ENCODE assay signal across 18 mouse cellular contexts in the genomic region with DNA sequence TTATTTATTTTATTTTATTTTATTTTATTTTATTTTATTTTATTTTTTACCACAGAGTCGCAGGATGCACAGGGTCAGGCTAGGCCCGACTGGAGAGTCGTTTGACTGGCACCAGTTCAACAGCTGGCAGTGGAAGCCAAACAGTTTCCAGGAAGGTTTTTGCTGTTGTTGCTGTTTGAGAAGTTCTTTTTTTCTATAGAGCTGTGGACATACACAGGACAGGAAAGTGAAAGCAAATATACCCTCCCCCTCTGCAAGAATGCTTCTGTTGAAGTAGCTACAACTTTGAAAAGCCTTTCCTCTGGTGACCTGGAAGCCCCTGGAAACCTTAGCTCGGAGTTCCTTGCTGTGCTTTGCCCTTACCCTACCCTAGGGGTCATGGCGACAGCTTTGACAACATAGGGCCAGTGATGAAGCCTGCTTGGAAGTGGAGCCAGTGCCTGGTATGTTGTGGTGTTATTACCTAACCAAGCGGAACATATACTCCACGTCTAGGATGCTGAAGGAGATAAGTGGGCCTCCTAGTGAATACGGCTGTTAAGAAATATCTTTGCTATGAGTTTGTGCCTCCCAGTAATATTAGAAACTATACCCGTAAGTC. TPM values are rescaled to one million over a fixed set of nuclear protein-coding genes. Genes with fewer than 3 reads are reported as not detected.
DNase-seq lines count a peak whose midpoint lies in the region; ATAC-seq lines count a peak whose summit lies in the region.
"Had no signal": no experiment of that assay in that cellular context is flagged by ENCODE, and none has a peak within 500 bp of the region (broad histone marks: within the 10 kb centered on the region; RNA-seq: fewer than 3 reads in every experiment).

No protein-coding gene starts in this region.

- no peak overlapping the region for H3K4me2 ChIP-seq in kidney, embryonic 15.5 days
- no peak overlapping the region for H3K4me2 ChIP-seq in midbrain, embryonic 11.5 days
- H3K4me2 ChIP-seq in midbrain, embryonic 16.5 days (ENCODE audit: low read length): no peak overlapping the region
- H3K4me2 ChIP-seq in stomach, embryonic 15.5 days: no peak overlapping the region
- H3K4me2 ChIP-seq: forebrain, embryonic 13.5 days; heart, embryonic 15.5 days; hindbrain, embryonic 15.5 days; limb, embryonic 12.5 days; neural tube, embryonic 15.5 days had no signal

- 46% methylated on average over 9 of the region's 9 CpGs for WGBS in kidney, embryonic 15.5 days
- WGBS in midbrain, embryonic 11.5 days: 65% methylated on average over 9 of the region's 9 CpGs
- 74% methylated on average over 9 of the region's 9 CpGs for WGBS in midbrain, embryonic 16.5 days
- WGBS in stomach, embryonic 15.5 days: 61% methylated on average over 9 of the region's 9 CpGs

- no peaks in the 10 kb centered on the region for H3K36me3 ChIP-seq in kidney, embryonic 15.5 days
- no peaks in the 10 kb centered on the region for H3K36me3 ChIP-seq in midbrain, embryonic 11.5 days (ENCODE audit: control insufficient read depth, insufficient read depth, low read length)
- no peaks in the 10 kb centered on the region for H3K36me3 ChIP-seq in midbrain, embryonic 16.5 days (ENCODE audit: control insufficient read depth, insufficient read depth, low read length)
- no peaks in the 10 kb centered on the region for H3K36me3 ChIP-seq in stomach, embryonic 15.5 days
- H3K36me3 ChIP-seq: heart, embryonic 15.5 days; hindbrain, embryonic 15.5 days; limb, embryonic 12.5 days; neural tube, embryonic 15.5 days had no signal

- no peak for ATAC-seq in kidney, embryonic 15.5 days (replicated peaks; ENCODE audit: low FRiP score)
- ATAC-seq in midbrain, embryonic 11.5 days (ENCODE audit: low FRiP score): no peak
- ATAC-seq in midbrain, embryonic 16.5 days: no peak
- ATAC-seq in stomach, embryonic 15.5 days (ENCODE audit: insufficient read depth, low FRiP score, low read depth): no peak
- ATAC-seq in megakaryocyte progenitor cell, adult 5-6 weeks (replicated peaks; ENCODE audit: poor library complexity): no peak
- ATAC-seq: forebrain, embryonic 13.5 days had no signal

- peak overlapping the region; percentile 58; the same call in 1 of the 2 replicates for H3K27ac ChIP-seq in kidney, embryonic 15.5 days
- H3K27ac ChIP-seq in midbrain, embryonic 11.5 days (ENCODE audit: low read depth, low read length): no peak overlapping the region
- no peak overlapping the region for H3K27ac ChIP-seq in midbrain, embryonic 16.5 days (ENCODE audit: low read length)
- peak overlapping the region; percentile 4; the same call in 1 of the 2 replicates for H3K27ac ChIP-seq in stomach, embryonic 15.5 days
- H3K27ac ChIP-seq: forebrain, embryonic 13.5 days; heart, embryonic 15.5 days; hindbrain, embryonic 15.5 days; limb, embryonic 12.5 days; neural tube, embryonic 15.5 days had no signal

- peaks cover 37% of the 10 kb centered on the region for H3K4me1 ChIP-seq in kidney, embryonic 15.5 days
- no peaks in the 10 kb centered on the region for H3K4me1 ChIP-seq in midbrain, embryonic 11.5 days (ENCODE audit: control insufficient read depth, insufficient read depth, low read length)
- H3K4me1 ChIP-seq in midbrain, embryonic 16.5 days (ENCODE audit: control insufficient read depth, insufficient read depth, low read length): no peaks in the 10 kb centered on the region
- H3K4me1 ChIP-seq in stomach, embryonic 15.5 days: peaks cover 19% of the 10 kb centered on the region; the same call in 1 of the 2 replicates
- H3K4me1 ChIP-seq: forebrain, embryonic 13.5 days; hindbrain, embryonic 15.5 days had no signal

- no peaks in the 10 kb centered on the region for H3K27me3 ChIP-seq in kidney, embryonic 15.5 days
- no peaks in the 10 kb centered on the region for H3K27me3 ChIP-seq in midbrain, embryonic 11.5 days (ENCODE audit: control insufficient read depth, insufficient read depth, low read length)
- H3K27me3 ChIP-seq in midbrain, embryonic 16.5 days (ENCODE audit: control insufficient read depth, insufficient read depth, low read depth, low read length): no peaks in the 10 kb centered on the region
- H3K27me3 ChIP-seq in stomach, embryonic 15.5 days (replicated peaks): no peaks in the 10 kb centered on the region
- H3K27me3 ChIP-seq: forebrain, embryonic 13.5 days; heart, embryonic 15.5 days; hindbrain, embryonic 15.5 days; neural tube, embryonic 15.5 days had no signal

- DNase-seq in adrenal gland, postnatal 14 days: peak; percentile 47
- DNase-seq in adrenal gland, adult 18-20 months (ENCODE audit: low spot score in 2 of 2): no peak
- no peak for DNase-seq in kidney, adult 8-10 months
- peak; percentile 81 for DNase-seq in midbrain, embryonic 11.5 days (ENCODE audit: low spot score, missing footprints)
- DNase-seq: adrenal gland, postnatal 25 days; cerebellum, postnatal 25 days; gastrocnemius, postnatal 25 days had no signal

- H3K9me3 ChIP-seq in kidney, embryonic 15.5 days (replicated peaks): 0 out of 2 replicates have a peak, but pooled peaks cover 3% of the 10 kb centered on the region
- no peaks in the 10 kb centered on the region for H3K9me3 ChIP-seq in midbrain, embryonic 11.5 days (ENCODE audit: control insufficient read depth, low read length)
- H3K9me3 ChIP-seq in midbrain, embryonic 16.5 days (replicated peaks; ENCODE audit: control insufficient read depth, low read length, poor library complexity, severe bottlenecking): no peaks in the 10 kb centered on the region
- no peaks in the 10 kb centered on the region for H3K9me3 ChIP-seq in stomach, embryonic 15.5 days
- H3K9me3 ChIP-seq: forebrain, embryonic 13.5 days; heart, embryonic 15.5 days; hindbrain, embryonic 15.5 days; limb, embryonic 12.5 days; neural tube, embryonic 15.5 days had no signal

- H3K9ac ChIP-seq in kidney, embryonic 15.5 days: no peak overlapping the region
- H3K9ac ChIP-seq in midbrain, embryonic 11.5 days (ENCODE audit: low read length): no peak overlapping the region
- H3K9ac ChIP-seq in midbrain, embryonic 16.5 days (ENCODE audit: low read depth, low read length): no peak overlapping the region
- no peak overlapping the region for H3K9ac ChIP-seq in stomach, embryonic 15.5 days
- H3K9ac ChIP-seq: forebrain, embryonic 13.5 days; heart, embryonic 15.5 days; hindbrain, embryonic 15.5 days; limb, embryonic 12.5 days; neural tube, embryonic 15.5 days had no signal

- no peak overlapping the region for H3K4me3 ChIP-seq in kidney, embryonic 15.5 days (replicated peaks)
- no peak overlapping the region for H3K4me3 ChIP-seq in midbrain, embryonic 11.5 days (ENCODE audit: low read depth, low read length)
- H3K4me3 ChIP-seq in midbrain, embryonic 16.5 days (ENCODE audit: low read depth, low read length): no peak overlapping the region
- no peak overlapping the region for H3K4me3 ChIP-seq in stomach, embryonic 15.5 days (replicated peaks)
- H3K4me3 ChIP-seq: forebrain, embryonic 13.5 days; heart, embryonic 15.5 days; hindbrain, embryonic 15.5 days; limb, embryonic 12.5 days; neural tube, embryonic 15.5 days had no signal

RNA-seq across cellular contexts. Expression of gene Muc4, which starts 32.3 kb away (rescaled TPM):
- total RNA-seq in adrenal gland, postnatal 14 days (2021): not detected in 2 replicates
- not detected for total RNA-seq in adrenal gland, adult 18-20 months (2021)
- 0.06 and 0.25 TPM in 2 replicates for polyA plus RNA-seq in kidney, embryonic 15.5 days (2015; fragmentation: Nextera tagmentation; extraction: Ambion mirVana)
- polyA plus RNA-seq in midbrain, embryonic 11.5 days (2014; fragmentation: Nextera tagmentation; extraction: Ambion mirVana): 0.19 and 0.29 TPM in 2 replicates
- polyA plus RNA-seq in midbrain, embryonic 16.5 days (2015; fragmentation: Nextera tagmentation; extraction: Ambion mirVana): not detected in 2 replicates
- 6.4 and 7.3 TPM in 2 replicates for polyA plus RNA-seq in stomach, embryonic 15.5 days (2015; fragmentation: Nextera tagmentation; extraction: Ambion mirVana)
- not detected in 2 replicates for total RNA-seq in megakaryocyte progenitor cell, adult 5-6 weeks (2015)
- total RNA-seq in megakaryocyte progenitor cell, adult 5-6 weeks (2017): not detected in 2 replicates
- total RNA-seq: adrenal gland, postnatal 25 days; left cerebral cortex, adult 18-20 months; megakaryocyte-erythroid progenitor cell, adult 5-6 weeks had no signal
- polyA plus RNA-seq: heart, embryonic 15.5 days; hindbrain, embryonic 15.5 days; limb, embryonic 12.5 days had no signal

RNA-seq across cellular contexts. Expression of gene Tnk2, which starts 59.7 kb away (rescaled TPM):
- total RNA-seq in adrenal gland, postnatal 14 days (2021): 48.5 and 55.4 TPM in 2 replicates
- 10 to 100 TPM; 29.9 to 33.1 TPM for total RNA-seq in adrenal gland, adult 18-20 months (2021)
- 9.3 and 12.4 TPM in 2 replicates for polyA plus RNA-seq in kidney, embryonic 15.5 days (2015; fragmentation: Nextera tagmentation; extraction: Ambion mirVana)
- polyA plus RNA-seq in midbrain, embryonic 11.5 days (2014; fragmentation: Nextera tagmentation; extraction: Ambion mirVana): 6.1 and 6.6 TPM in 2 replicates
- polyA plus RNA-seq in midbrain, embryonic 16.5 days (2015; fragmentation: Nextera tagmentation; extraction: Ambion mirVana): 19.0 and 21.6 TPM in 2 replicates
- 12.0 and 14.9 TPM in 2 replicates for polyA plus RNA-seq in stomach, embryonic 15.5 days (2015; fragmentation: Nextera tagmentation; extraction: Ambion mirVana)
- total RNA-seq in megakaryocyte progenitor cell, adult 5-6 weeks (2015): 5.9 and 6.9 TPM in 2 replicates
- total RNA-seq in megakaryocyte progenitor cell, adult 5-6 weeks (2017): 8.0 and 15.5 TPM in 2 replicates

Comparison
In these comparisons a context has a peak if more than half of its experiments do, and no peak if none do; other contexts are left out.
1. DNase-seq: peak in adrenal gland, postnatal 14 days (single experiment) and midbrain, embryonic 11.5 days (single experiment); none in adrenal gland, adult 18-20 months (0 of 2) and kidney, adult 8-10 months (0 of 2).
2. H3K27ac ChIP-seq: peak in kidney, embryonic 15.5 days (single experiment) and stomach, embryonic 15.5 days (single experiment); none in midbrain, embryonic 11.5 days (single experiment) and midbrain, embryonic 16.5 days (single experiment).